Mouse (Mus musculus): ENCODE measurements around the gene Prmt8. TPM values are rescaled to one million over a fixed set of nuclear protein-coding genes. Genes with fewer than 3 reads are reported as not detected.

The Prmt8 gene
- polyA plus RNA-seq, 1 experiment from 2014 or later = 0.06 TPM

GRCm38 (mm10) chr6:127719875-127720274, 49.4 kb downstream of the Prmt8 start:
- no peak for ATAC-seq
- no peak overlapping the region for H3K27ac ChIP-seq
- no peak overlapping the region for H3K9ac ChIP-seq
- no peaks in the 10 kb centered on the region for H3K36me3 ChIP-seq
- no peaks in the 10 kb centered on the region for H3K27me3 ChIP-seq (replicated peaks)
- no peaks in the 10 kb centered on the region for H3K9me3 ChIP-seq
- no peak overlapping the region for H3K4me3 ChIP-seq (replicated peaks)
- H3K4me1 ChIP-seq (replicated peaks) = no peaks in the 10 kb centered on the region
- WGBS = 89% methylated on average over 14 of the region's 14 CpGs
- no peak overlapping the region for H3K4me2 ChIP-seq (replicated peaks)

- no peak overlapping the region for H3K4me3 ChIP-seq (replicated peaks)
- no peaks in the 10 kb centered on the region for H3K4me1 ChIP-seq (replicated peaks)
- H3K27me3 ChIP-seq (replicated peaks) = no peaks in the 10 kb centered on the region
- no peak overlapping the region for H3K27ac ChIP-seq
- H3K36me3 ChIP-seq = no peaks in the 10 kb centered on the region
- ATAC-seq = 0 out of 2 replicates have a peak, but pooled peaks have one; percentile 53
- no peak overlapping the region for H3K9ac ChIP-seq
- H3K9me3 ChIP-seq = no peaks in the 10 kb centered on the region
- WGBS = 39% methylated on average over 21 of the region's 21 CpGs
- H3K4me2 ChIP-seq (replicated peaks) = no peak overlapping the region
Observed at GRCm38 (mm10) chr6:127717239-127718137, 51.8 kb downstream of the Prmt8 start.

GRCm38 (mm10) chr6:127715428-127715827, 53.8 kb downstream of the Prmt8 start:
- ATAC-seq = no peak
- H3K4me3 ChIP-seq (replicated peaks) = no peak overlapping the region
- no peaks in the 10 kb centered on the region for H3K36me3 ChIP-seq
- H3K27me3 ChIP-seq (replicated peaks) = no peaks in the 10 kb centered on the region
- no peak overlapping the region for H3K9ac ChIP-seq
- no peak overlapping the region for H3K27ac ChIP-seq
- no peak overlapping the region for H3K4me2 ChIP-seq (replicated peaks)
- 75% methylated on average over 5 of the region's 5 CpGs for WGBS
- no peaks in the 10 kb centered on the region for H3K9me3 ChIP-seq
- no peaks in the 10 kb centered on the region for H3K4me1 ChIP-seq (replicated peaks)

GRCm38 (mm10) chr6:127714906-127715305, 54.4 kb downstream of the Prmt8 start:
- WGBS = 35% methylated on average over 5 of the region's 5 CpGs
- Histone ChIP-seq H3K4me3 (replicated peaks) (no peak overlapping the region), H3K27me3 (replicated peaks) (no peaks in the 10 kb centered on the region), H3K36me3 (no peaks in the 10 kb centered on the region), H3K4me1 (replicated peaks) (no peaks in the 10 kb centered on the region), H3K9me3 (no peaks in the 10 kb centered on the region), H3K9ac (no peak overlapping the region), H3K4me2 (replicated peaks) (no peak overlapping the region), H3K27ac (no peak overlapping the region)
- ATAC-seq = no peak

DNA sequence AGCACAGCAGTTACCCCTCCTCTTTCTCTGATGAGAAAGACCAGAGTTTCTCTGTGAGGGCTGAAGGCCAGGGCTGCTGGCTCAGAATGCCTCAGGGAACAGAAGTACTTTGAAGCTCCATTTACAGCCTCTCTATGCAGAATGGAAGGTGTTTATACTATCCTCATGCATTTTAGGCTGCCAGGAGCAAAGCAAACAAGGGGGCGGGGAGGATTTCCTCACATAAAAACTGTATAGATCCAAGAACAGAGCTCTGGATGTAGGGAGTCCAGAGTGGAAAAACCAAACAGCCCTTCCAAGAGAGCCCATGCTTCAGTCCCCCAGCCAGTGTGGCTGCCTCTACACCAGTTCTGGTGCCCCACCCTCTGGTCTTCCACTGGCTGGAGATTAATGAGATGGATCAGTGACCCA, 61.0 kb downstream of the Prmt8 start:
- Histone ChIP-seq H3K9me3 (no peaks in the 10 kb centered on the region), H3K4me1 (replicated peaks) (0 out of 2 replicates have a peak, but pooled peaks cover 3% of the 10 kb centered on the region), H3K4me2 (replicated peaks) (no peak overlapping the region), H3K4me3 (replicated peaks) (no peak overlapping the region), H3K27me3 (replicated peaks) (no peaks in the 10 kb centered on the region), H3K9ac (no peak overlapping the region), H3K27ac (peak overlapping the region; percentile 36), H3K36me3 (no peaks in the 10 kb centered on the region)
- WGBS = 19% methylated on average over 1 of the region's 1 CpGs
- ATAC-seq = peak; percentile 74; the same call in 1 of the 2 replicates

DNA sequence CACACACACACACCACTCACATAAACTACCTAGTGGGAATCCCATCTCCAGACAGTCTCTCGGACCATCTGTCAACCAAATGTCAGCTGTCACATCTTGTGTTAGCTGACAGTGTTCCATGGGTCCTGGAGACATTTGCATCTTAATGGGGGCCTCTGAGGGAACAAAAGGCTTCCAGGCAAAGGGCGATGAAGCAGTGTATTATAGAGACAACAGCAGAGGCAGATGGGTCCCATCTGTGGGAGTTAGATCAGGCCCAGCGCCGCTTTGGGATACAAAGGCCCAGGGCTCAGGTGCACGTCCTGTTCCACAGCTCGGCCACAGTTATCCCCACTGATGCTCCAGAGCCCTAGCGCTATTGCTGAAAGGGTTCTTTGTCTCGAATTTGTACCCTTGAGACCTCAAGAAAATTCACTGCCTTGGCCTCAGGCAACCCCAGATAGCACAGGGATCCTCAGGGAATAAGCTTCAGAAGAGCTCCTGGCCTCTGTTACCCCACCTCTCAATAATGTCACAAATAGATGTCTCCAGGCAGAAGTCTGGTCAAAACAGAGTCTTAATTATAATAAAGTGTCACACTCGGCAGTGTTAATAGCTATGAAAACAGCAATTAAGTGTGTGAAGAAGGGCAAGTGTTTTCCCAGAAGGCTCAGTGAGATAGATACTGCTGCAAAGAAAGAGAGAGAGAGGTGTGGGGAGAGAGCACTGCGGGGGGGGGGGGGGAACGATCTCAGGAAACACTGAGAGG, 68.1 kb downstream of the Prmt8 start:
- no peak overlapping the region for H3K9ac ChIP-seq
- no peak overlapping the region for H3K27ac ChIP-seq
- no peaks in the 10 kb centered on the region for H3K27me3 ChIP-seq (replicated peaks)
- no peaks in the 10 kb centered on the region for H3K36me3 ChIP-seq
- no peak overlapping the region for H3K4me3 ChIP-seq (replicated peaks)
- no peak overlapping the region for H3K4me2 ChIP-seq (replicated peaks)
- H3K9me3 ChIP-seq = no peaks in the 10 kb centered on the region
- H3K4me1 ChIP-seq (replicated peaks) = no peaks in the 10 kb centered on the region
- no peak for ATAC-seq
- 56% methylated on average over 11 of the region's 11 CpGs for WGBS

- Histone ChIP-seq H3K4me1 (replicated peaks) (no peaks in the 10 kb centered on the region), H3K9me3 (no peaks in the 10 kb centered on the region), H3K27me3 (replicated peaks) (no peaks in the 10 kb centered on the region), H3K9ac (no peak overlapping the region), H3K36me3 (no peaks in the 10 kb centered on the region), H3K4me3 (replicated peaks) (no peak overlapping the region), H3K4me2 (replicated peaks) (no peak overlapping the region), H3K27ac (no peak overlapping the region)
- ATAC-seq = no peak
- WGBS = 91% methylated on average over 7 of the region's 7 CpGs
Observed at GRCm38 (mm10) chr6:127693681-127694080, 75.6 kb downstream of the Prmt8 start.

GRCm38 (mm10) chr6:127692298-127692697, 77.0 kb downstream of the Prmt8 start:
- no peak for ATAC-seq
- Histone ChIP-seq H3K9ac (no peak overlapping the region), H3K4me3 (replicated peaks) (no peak overlapping the region), H3K4me2 (replicated peaks) (no peak overlapping the region), H3K9me3 (no peaks in the 10 kb centered on the region), H3K4me1 (replicated peaks) (no peaks in the 10 kb centered on the region), H3K36me3 (no peaks in the 10 kb centered on the region), H3K27ac (no peak overlapping the region), H3K27me3 (replicated peaks) (no peaks in the 10 kb centered on the region)
- WGBS = 50% methylated on average over 7 of the region's 7 CpGs

DNA sequence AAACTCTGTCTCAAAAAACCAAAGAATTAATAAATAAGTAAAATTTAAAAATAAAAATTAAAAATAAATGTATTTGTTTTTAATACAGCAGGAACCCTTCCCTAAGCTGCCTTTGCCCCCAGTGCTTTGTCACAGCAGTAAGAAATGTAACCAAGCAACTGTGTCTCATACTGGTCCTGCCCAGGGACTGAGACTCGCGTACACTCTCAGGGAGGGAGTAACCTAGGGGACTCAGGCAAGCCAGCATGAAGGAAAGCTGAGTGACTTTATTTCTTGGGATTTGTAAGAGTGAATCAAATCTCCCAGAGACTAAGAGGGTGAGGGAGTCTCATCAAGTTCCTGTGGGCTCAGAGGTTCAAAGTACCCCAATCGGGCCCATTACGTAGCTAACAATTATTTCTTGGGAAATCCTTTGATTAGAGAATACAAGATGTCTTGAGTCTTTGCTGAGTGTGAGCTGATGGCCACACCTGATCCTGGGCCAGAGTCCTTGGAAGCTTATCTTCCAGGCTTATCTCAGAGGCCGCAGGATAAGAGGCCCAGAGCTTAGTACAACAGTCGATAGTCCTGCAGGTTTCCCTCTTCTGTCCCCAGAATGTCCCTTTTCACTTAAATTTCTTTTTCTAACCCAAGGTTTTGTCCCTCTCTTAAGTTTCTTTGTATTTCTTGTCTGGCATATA, 82.0 kb downstream of the Prmt8 start:
- Histone ChIP-seq H3K4me3 (replicated peaks) (no peak overlapping the region), H3K36me3 (no peaks in the 10 kb centered on the region), H3K27me3 (replicated peaks) (no peaks in the 10 kb centered on the region), H3K9ac (no peak overlapping the region), H3K4me2 (replicated peaks) (no peak overlapping the region), H3K27ac (0 out of 2 replicates have a peak overlapping the region, but pooled peaks have one; percentile 18), H3K4me1 (replicated peaks) (no peaks in the 10 kb centered on the region), H3K9me3 (no peaks in the 10 kb centered on the region)
- WGBS = 66% methylated on average over 6 of the region's 6 CpGs
- peak; percentile 95 for ATAC-seq

- Histone ChIP-seq H3K4me2 (replicated peaks) (no peak overlapping the region), H3K4me1 (replicated peaks) (no peaks in the 10 kb centered on the region), H3K4me3 (replicated peaks) (no peak overlapping the region), H3K27ac (no peak overlapping the region), H3K9me3 (no peaks in the 10 kb centered on the region), H3K27me3 (replicated peaks) (no peaks in the 10 kb centered on the region), H3K9ac (no peak overlapping the region), H3K36me3 (no peaks in the 10 kb centered on the region)
- 83% methylated on average over 4 of the region's 4 CpGs for WGBS
- ATAC-seq = no peak
Observed at GRCm38 (mm10) chr6:127684981-127685380, 84.3 kb downstream of the Prmt8 start.

GRCm38 (mm10) chr6:127683561-127683960, 85.7 kb downstream of the Prmt8 start:
- H3K4me3 ChIP-seq (replicated peaks) = no peak overlapping the region

GRCm38 (mm10) chr6:127680784-127681183, 88.5 kb downstream of the Prmt8 start:
- ATAC-seq = peak; percentile 43
- 77% methylated on average over 7 of the region's 7 CpGs for WGBS
- H3K9me3 ChIP-seq = no peaks in the 10 kb centered on the region

More at GRCm38 (mm10) chr6:127683561-127683960, 85.7 kb downstream of the Prmt8 start:
- 54% methylated on average over 8 of the region's 8 CpGs for WGBS
- H3K36me3 ChIP-seq = no peaks in the 10 kb centered on the region
- H3K9ac ChIP-seq = no peak overlapping the region
- no peaks in the 10 kb centered on the region for H3K27me3 ChIP-seq (replicated peaks)
- no peaks in the 10 kb centered on the region for H3K9me3 ChIP-seq
- H3K27ac ChIP-seq = no peak overlapping the region
- H3K4me1 ChIP-seq (replicated peaks) = peaks cover 3% of the 10 kb centered on the region; the same call in 1 of the 2 replicates
- ATAC-seq = no peak
- H3K4me2 ChIP-seq (replicated peaks) = no peak overlapping the region

More at GRCm38 (mm10) chr6:127680784-127681183, 88.5 kb downstream of the Prmt8 start:
- Histone ChIP-seq H3K27me3 (replicated peaks) (no peaks in the 10 kb centered on the region), H3K27ac (no peak overlapping the region), H3K4me3 (replicated peaks) (no peak overlapping the region), H3K36me3 (no peaks in the 10 kb centered on the region), H3K4me1 (replicated peaks) (peaks cover 4% of the 10 kb centered on the region; the same call in 1 of the 2 replicates), H3K4me2 (replicated peaks) (no peak overlapping the region), H3K9ac (no peak overlapping the region)

All from intestine, embryonic 15.5 days (tissue).